Mouse (Mus musculus): ENCODE measurements around the gene Uvrag.

DNA sequence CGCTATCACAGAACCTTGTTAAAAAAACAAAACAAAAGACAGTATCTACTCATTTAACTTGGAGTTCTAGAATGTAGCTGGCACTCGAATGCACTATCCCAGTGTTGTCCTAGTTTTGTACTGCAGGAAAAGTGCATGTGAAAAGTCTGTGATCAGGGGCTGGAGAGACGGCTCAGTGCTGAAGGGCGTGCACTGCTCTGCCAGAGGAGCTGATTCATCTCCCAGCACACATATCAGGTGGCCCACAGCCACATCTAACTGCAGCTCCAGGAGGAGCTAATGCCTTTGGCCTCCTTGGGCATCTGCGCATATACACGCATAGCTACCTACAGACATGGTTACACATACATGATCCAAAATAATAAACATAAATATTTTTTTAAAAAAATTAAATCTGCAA is 159.5 kb downstream of the Uvrag start:
- TF ChIP-seq CTCF (IDR thresholded peaks at IDR 0.05; ENCODE audit: borderline replicate concordance, insufficient read depth, low read length) (no peak), POLR2A (IDR thresholded peaks at IDR 0.05; ENCODE audit: low read depth, low read length) (no peak)
